Mouse (Mus musculus) ES-Bruce4 (cell line): ENCODE measurements around the gene Ecm2.

Source experiments
- CTCF ChIP-seq: IDR thresholded peaks from one replicate; pipeline ENCODE4 v1.8.1; 2011; ENCODE audit warnings: low read depth, low read length
- EP300 ChIP-seq: IDR thresholded peaks from 2 replicates; pipeline ENCODE4 v1.6.1; 2011; ENCODE audit warnings: low read depth, low read length; ENCODE audit not compliant: insufficient read depth

DNA sequence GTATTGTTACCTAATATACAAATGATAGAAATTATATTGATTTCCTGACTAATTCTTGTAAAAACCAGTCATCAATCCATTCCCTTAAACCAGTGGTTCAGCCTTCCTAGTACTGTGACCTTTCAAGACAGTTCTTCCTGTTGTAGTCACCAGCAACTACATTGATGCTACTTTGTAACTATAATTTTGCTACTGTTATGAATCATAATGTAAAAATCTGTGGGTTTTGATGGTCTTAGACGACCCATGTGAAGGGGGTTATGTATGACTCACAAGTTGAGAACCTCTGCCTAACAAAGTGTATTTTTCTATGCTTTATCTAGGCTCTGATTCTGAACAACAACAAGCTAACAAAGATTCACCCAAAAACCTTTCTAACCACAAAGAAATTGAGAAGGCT, 52.3 kb downstream of the Ecm2 start:
- TF ChIP-seq EP300 (no peak), CTCF (no peak)
